Mouse (Mus musculus) stomach, postnatal 0 days (tissue): ENCODE data around the gene Xpnpep2. TPM values are rescaled to one million over a fixed set of nuclear protein-coding genes. Genes with fewer than 3 reads are reported as not detected.

Experiments
- ATAC-seq: fragments of 200-750 bp; cut with Nextera tagmentation; 2 replicates; pipeline ENCODE4 v1.8.0; 2017; ENCODE audit not compliant: low FRiP score, low TSS enrichment
- DNase-seq: peaks from one replicate; pipeline ENCODE4 v3.0.0-alpha.2; 2016; ENCODE audit warnings: low spot score
- H3K27ac ChIP-seq: fragments of 300-500 bp; sonication (generic); replicated peaks from 2 replicates; pipeline ENCODE4 v1.5.1; 2014; ENCODE audit warnings: mild to moderate bottlenecking, control low read depth
- H3K27me3 ChIP-seq: fragments of 300-500 bp; sonication (generic); 2 replicates; pipeline ENCODE4 v1.6.1; 2014; ENCODE audit warnings: low read length; ENCODE audit not compliant: control insufficient read depth, insufficient read depth
- H3K36me3 ChIP-seq: fragments of 300-500 bp; sonication (generic); 2 replicates; pipeline ENCODE4 v1.6.1; 2014; ENCODE audit warnings: low read length, mixed read lengths; ENCODE audit not compliant: control insufficient read depth, insufficient read depth
- H3K4me1 ChIP-seq: fragments of 300-500 bp; sonication (generic); replicated peaks from 2 replicates; pipeline ENCODE4 v1.6.1; 2014; ENCODE audit warnings: antibody characterized with exemption; ENCODE audit not compliant: control insufficient read depth, insufficient read depth
- H3K4me2 ChIP-seq: fragments of 300-500 bp; sonication (generic); replicated peaks from 2 replicates; pipeline ENCODE4 v1.6.1; 2014; ENCODE audit warnings: low read depth, mild to moderate bottlenecking, control low read depth, moderate library complexity
- H3K4me3 ChIP-seq: fragments of 300-500 bp; sonication (generic); 2 replicates; pipeline ENCODE4 v1.5.1; 2014; ENCODE audit warnings: low read depth, low read length, control low read depth
- H3K9ac ChIP-seq: fragments of 300-500 bp; sonication (generic); 2 replicates; pipeline ENCODE4 v1.6.1; 2014; ENCODE audit warnings: mild to moderate bottlenecking, low read length, control low read depth, mixed read lengths
- H3K9me3 ChIP-seq: fragments of 300-500 bp; sonication (generic); 2 replicates; pipeline ENCODE4 v1.6.1; 2016; ENCODE audit warnings: low read length; ENCODE audit not compliant: control insufficient read depth
- CTCF ChIP-seq: IDR thresholded peaks from 2 replicates; pipeline ENCODE4 v1.5.1; 2016; ENCODE audit warnings: antibody characterized with exemption, low read depth, mild to moderate bottlenecking, moderate library complexity
- EP300 ChIP-seq: optimal IDR thresholded peaks from 2 replicates; pipeline ENCODE3; 2016; ENCODE audit warnings: antibody characterized with exemption
- WGBS: fragments of 180-500 bp; shearing (Covaris S2); extraction: QIAGEN DNeasy Blood & Tissue Kit; methylation state at CpG from one replicate; pipeline ENCODE4 v1.1.7; 2014; 5-methylcytosine and 5-hydroxymethylcytosine counted together
- polyA plus RNA-seq: library from polyadenylated mRNA; unstranded; fragments of >200 nt; fragmentation: Nextera tagmentation; extraction: Ambion mirVana; gene quantifications from 2 replicates; pipeline ENCODE4 v1.2.1, GENCODE M21; 2015

Gene Xpnpep2
- 0.58 and 1.1 TPM in 2 replicates for polyA plus RNA-seq

DNA sequence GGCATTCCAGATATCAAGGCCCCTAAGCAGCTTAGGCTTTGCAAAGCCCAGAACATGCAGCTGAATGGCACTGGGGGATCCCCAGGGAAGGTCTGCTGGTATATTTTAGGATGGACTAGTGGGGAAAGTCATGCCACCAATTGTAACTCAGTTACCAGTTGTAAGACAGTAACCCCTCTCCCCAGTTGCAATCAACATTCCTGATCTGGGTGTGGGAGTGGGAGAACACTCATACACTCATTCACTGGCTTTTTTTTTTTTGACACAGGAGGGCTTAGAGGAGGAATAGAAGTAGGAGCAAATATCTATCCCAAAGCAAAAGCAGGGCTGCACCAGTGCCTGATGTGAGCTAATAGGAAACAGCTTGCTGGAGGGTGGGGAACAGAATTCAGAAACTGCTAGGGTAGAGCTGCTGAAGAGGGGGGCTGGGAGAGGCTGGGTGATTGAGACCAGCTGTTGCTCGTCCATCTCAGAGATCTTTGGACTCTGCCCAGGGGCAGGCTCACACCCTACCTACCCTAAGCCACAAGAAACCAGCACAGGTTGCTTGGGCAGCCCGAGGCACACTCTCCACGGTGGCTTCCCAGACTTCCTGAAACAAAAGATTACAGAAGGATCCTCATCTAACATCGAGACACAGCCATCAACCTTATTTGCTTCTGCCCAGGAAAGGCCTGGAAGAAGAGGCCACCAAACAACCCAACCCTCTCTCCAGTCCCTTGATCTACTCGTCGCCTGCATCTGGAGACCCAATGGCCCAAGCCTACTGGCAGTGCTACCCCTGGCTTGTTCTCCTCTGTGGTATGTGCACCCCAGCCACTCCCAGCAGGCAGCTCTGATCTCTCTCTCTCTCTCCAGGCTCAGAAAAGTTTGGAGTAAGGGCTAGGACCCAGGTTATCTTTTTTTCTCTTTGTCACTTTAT is at the start of gene Xpnpep2:
Xpnpep2 (plus strand) TSS at position 332 of the 922 bp plus-strand sequence.
- TF ChIP-seq EP300 (no peak), CTCF (no peak)
- no peak within 1 kb of the TSS for H3K9ac ChIP-seq

DNA sequence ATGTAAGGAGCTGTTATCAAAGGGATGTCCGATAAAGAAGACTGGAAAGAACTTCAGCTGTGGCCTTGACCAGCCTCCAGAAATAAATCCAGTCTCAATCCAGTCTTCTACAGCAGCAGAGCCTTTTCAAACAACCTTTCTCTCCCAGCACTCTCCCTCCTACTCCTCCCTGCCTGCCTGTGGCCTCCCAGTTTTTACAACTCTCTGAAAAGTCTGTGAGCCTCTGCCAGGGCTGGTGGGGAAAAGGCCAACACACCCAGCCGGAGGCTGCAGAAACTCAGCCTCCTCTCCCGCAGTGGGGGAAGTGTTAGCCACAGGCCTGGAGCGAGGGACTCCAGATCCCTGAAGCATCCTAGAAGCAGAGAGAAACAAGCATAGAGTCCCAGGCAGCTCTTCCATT is 46.0 kb upstream of the Xpnpep2 start:
- no peak for ATAC-seq
- H3K4me1 ChIP-seq, result no peaks in the 10 kb centered on the region
- H3K4me2 ChIP-seq, result no peak overlapping the region
- no peaks in the 10 kb centered on the region for H3K27me3 ChIP-seq
- H3K4me3 ChIP-seq, result no peak overlapping the region
- H3K27ac ChIP-seq, result no peak overlapping the region
- no peak for TF ChIP-seq CTCF
- no peak for TF ChIP-seq EP300
- DNase-seq, result no peak
- no peaks in the 10 kb centered on the region for H3K9me3 ChIP-seq
- no peaks in the 10 kb centered on the region for H3K36me3 ChIP-seq
- 60% methylated on average over 4 of the region's 4 CpGs for WGBS
- no peak overlapping the region for H3K9ac ChIP-seq

More for the DNA sequence above, at the start of gene Xpnpep2:
- peak; percentile 15 for DNase-seq
- no peaks in the 10 kb centered on the region for H3K4me1 ChIP-seq
- peak; percentile 63 for ATAC-seq
- H3K4me2 ChIP-seq, result no peak within 1 kb of the TSS
- H3K9me3 ChIP-seq, result no peaks in the 10 kb centered on the region
- no peak within 1 kb of the TSS for H3K4me3 ChIP-seq
- 29% methylated on average over 6 of the region's 6 CpGs for WGBS
- H3K36me3 ChIP-seq, result no peaks in the 10 kb centered on the region
- no peaks in the 10 kb centered on the region for H3K27me3 ChIP-seq
- no peak within 1 kb of the TSS for H3K27ac ChIP-seq

DNA sequence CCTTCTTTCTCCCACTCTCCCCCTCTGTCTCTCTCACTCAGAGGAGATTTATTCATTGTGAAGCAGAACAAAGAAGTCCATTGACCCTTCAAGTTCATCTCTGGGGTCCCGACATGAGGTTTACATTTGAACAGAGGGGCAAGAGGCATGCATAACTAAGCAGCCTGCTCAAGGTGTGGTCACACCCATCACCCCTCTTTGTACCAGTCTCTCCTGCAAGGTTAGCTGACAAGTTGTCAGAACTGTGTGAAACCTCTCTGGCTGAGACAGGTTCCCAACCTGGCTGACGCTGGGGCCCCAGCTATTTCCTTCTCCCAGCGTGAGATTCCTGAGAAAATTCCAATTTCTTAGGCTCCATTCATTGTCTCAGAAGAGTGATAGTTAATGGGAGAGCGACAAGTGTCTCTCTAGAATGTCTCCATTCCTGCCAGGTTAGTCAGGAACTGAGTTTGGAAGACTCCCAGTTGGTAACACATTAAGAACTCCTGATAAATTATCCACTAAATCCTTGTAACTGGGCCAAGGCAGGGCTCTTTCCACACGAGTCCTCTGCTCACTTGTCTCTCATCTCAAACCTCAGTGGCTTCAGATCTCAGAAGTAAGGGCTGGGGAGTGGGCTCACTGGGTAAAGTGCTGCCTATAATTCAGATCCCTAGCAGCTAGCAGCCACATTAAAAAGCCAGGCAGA is 44.2 kb upstream of the Xpnpep2 start:
- H3K4me3 ChIP-seq, result no peak overlapping the region
- no peak overlapping the region for H3K9ac ChIP-seq
- no peak for TF ChIP-seq EP300
- no peak for TF ChIP-seq CTCF
- DNase-seq (no peak), ATAC-seq (no peak)
- no peaks in the 10 kb centered on the region for H3K27me3 ChIP-seq
- no peaks in the 10 kb centered on the region for H3K9me3 ChIP-seq
- H3K4me2 ChIP-seq, result no peak overlapping the region
- H3K4me1 ChIP-seq, result no peaks in the 10 kb centered on the region
- WGBS, result 38% methylated on average over 5 of the region's 5 CpGs
- H3K27ac ChIP-seq, result no peak overlapping the region
- no peaks in the 10 kb centered on the region for H3K36me3 ChIP-seq

DNA sequence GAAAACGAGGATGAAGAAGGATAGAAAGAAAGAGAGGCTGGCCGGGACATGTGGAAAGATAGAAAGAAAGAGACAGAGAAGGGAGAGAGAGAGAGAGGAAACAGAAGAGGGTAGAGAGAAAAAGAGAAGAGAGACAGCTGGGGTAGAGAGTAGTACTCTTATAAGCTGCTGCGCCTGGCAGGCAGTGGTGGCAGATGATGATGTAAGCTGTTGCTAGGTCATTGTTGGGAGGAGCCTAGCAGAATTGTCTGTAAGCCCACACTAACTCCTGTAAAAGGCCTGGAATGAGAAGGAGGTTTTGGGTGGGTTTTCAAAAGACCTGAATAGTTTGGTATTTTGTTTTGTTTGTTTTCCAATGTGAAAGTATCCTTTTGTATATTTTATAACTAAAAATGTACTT is 41.6 kb upstream of the Xpnpep2 start:
- Histone ChIP-seq H3K4me1 (no peaks in the 10 kb centered on the region), H3K9me3 (no peaks in the 10 kb centered on the region), H3K27me3 (no peaks in the 10 kb centered on the region), H3K36me3 (no peaks in the 10 kb centered on the region), H3K9ac (no peak overlapping the region), H3K4me3 (no peak overlapping the region), H3K27ac (no peak overlapping the region), H3K4me2 (no peak overlapping the region)
- no peak for TF ChIP-seq EP300
- WGBS, result 75% methylated on average over 3 of the region's 3 CpGs
- no peak for ATAC-seq
- no peak for DNase-seq

DNA sequence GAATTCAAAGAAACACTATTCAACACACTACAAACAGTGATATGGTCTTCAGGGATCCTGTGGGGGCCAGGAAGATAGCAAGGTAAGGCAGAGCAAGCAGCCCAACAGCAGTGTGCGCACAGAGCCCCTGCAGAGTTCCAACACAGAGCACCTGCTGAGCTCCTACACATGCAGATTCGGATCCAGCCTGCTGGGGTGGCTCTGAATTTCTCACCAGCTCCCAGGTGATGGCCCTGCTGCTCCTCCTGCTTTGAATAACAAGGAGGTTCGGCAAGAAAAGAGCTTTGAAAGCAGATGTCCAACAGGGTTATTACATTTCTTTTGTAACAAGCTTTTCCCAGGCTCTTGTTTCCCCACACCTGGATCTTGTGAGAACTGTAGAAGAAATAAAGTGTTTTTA is 36.6 kb upstream of the Xpnpep2 start:
- no peak overlapping the region for H3K4me3 ChIP-seq
- no peak overlapping the region for H3K27ac ChIP-seq
- H3K4me1 ChIP-seq, result no peaks in the 10 kb centered on the region
- no peak for ATAC-seq
- H3K9ac ChIP-seq, result no peak overlapping the region
- no peaks in the 10 kb centered on the region for H3K9me3 ChIP-seq
- 41% methylated on average over 3 of the region's 3 CpGs for WGBS
- TF ChIP-seq EP300, result no peak
- TF ChIP-seq CTCF, result no peak
- no peaks in the 10 kb centered on the region for H3K27me3 ChIP-seq
- no peaks in the 10 kb centered on the region for H3K36me3 ChIP-seq
- H3K4me2 ChIP-seq, result no peak overlapping the region
- DNase-seq, result no peak

DNA sequence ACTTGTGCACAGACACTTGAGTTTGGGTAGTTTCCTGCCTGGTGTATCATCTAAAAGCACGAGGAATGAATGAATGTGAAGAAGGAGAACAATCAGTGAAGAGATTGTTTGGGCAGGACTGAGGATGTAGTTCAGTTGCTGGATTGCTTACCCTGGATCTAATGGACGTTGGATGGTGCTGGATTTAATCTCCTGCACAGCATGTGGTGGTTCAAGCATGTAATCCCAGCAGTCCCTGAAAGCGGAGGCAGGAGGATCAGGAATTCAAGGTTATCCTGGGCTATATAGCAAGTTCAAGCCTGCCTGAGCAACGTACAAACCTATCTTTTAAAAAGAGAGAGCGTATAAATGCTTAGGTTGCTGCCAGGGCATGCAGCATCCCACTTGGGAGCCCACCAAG is 36.1 kb upstream of the Xpnpep2 start:
- Histone ChIP-seq H3K27me3 (no peaks in the 10 kb centered on the region), H3K27ac (no peak overlapping the region), H3K36me3 (no peaks in the 10 kb centered on the region), H3K9ac (no peak overlapping the region), H3K4me1 (no peaks in the 10 kb centered on the region), H3K9me3 (no peaks in the 10 kb centered on the region), H3K4me3 (no peak overlapping the region), H3K4me2 (no peak overlapping the region)
- DNase-seq, result no peak
- TF ChIP-seq EP300, result no peak
- no peak for TF ChIP-seq CTCF
- 42% methylated on average over 5 of the region's 5 CpGs for WGBS
- no peak for ATAC-seq
